Mouse (Mus musculus) neural tube, embryonic 14.5 days (tissue): ENCODE measurements around the gene Kcnab3. TPM values are rescaled to one million over a fixed set of nuclear protein-coding genes. Genes with fewer than 3 reads are reported as not detected.
A peak's percentile ranks its signal among the peaks of the same experiment; 100 is the strongest.

Experiments
- ATAC-seq: fragments of 200-750 bp; cut with Nextera tagmentation; 2 replicates; pipeline ENCODE4 v1.8.0; 2017; ENCODE audit warnings: low read depth, mild to moderate bottlenecking, moderate TSS enrichment, moderate library complexity
- H3K27ac ChIP-seq: fragments of 300-500 bp; sonication (generic); 2 replicates; pipeline ENCODE4 v1.5.1; 2014; ENCODE audit warnings: low read depth, mild to moderate bottlenecking, control low read depth, low read length, moderate library complexity, mixed read lengths
- H3K27me3 ChIP-seq: fragments of 300-500 bp; sonication (generic); 2 replicates; pipeline ENCODE4 v1.6.1; 2014; ENCODE audit warnings: low read length; ENCODE audit not compliant: control insufficient read depth, insufficient read depth
- H3K36me3 ChIP-seq: fragments of 300-500 bp; sonication (generic); 2 replicates; pipeline ENCODE4 v1.6.1; 2014; ENCODE audit warnings: low read length, mixed read lengths; ENCODE audit not compliant: control insufficient read depth, insufficient read depth
- H3K4me1 ChIP-seq: fragments of 300-500 bp; sonication (generic); 2 replicates; pipeline ENCODE4 v1.6.1; 2014; ENCODE audit warnings: low read length; ENCODE audit not compliant: control insufficient read depth, insufficient read depth
- H3K4me2 ChIP-seq: fragments of 300-500 bp; sonication (generic); 2 replicates; pipeline ENCODE4 v1.6.1; 2014; ENCODE audit warnings: mild to moderate bottlenecking, low read depth, low read length, control low read depth
- H3K4me3 ChIP-seq: fragments of 300-500 bp; sonication (generic); 2 replicates; pipeline ENCODE4 v1.5.1; 2014; ENCODE audit warnings: low read depth, low read length, control low read depth, mixed read lengths
- H3K9ac ChIP-seq: fragments of 300-500 bp; sonication (generic); replicated peaks from 2 replicates; pipeline ENCODE4 v1.6.1; 2014; ENCODE audit warnings: low read depth, mild to moderate bottlenecking, control low read depth, low read length, mixed read lengths
- H3K9me3 ChIP-seq: fragments of 300-500 bp; sonication (generic); 2 replicates; pipeline ENCODE4 v1.6.1; 2016; ENCODE audit warnings: low read length; ENCODE audit not compliant: control insufficient read depth
- WGBS: fragments of 180-500 bp; shearing (Covaris S2); extraction: QIAGEN DNeasy Blood & Tissue Kit; methylation state at CpG from one replicate; pipeline ENCODE4 v1.1.7; 2014; 5-methylcytosine and 5-hydroxymethylcytosine counted together
- polyA plus RNA-seq: library from polyadenylated mRNA; unstranded; fragments of >200 nt; fragmentation: Nextera tagmentation; extraction: Ambion mirVana; gene quantifications from 2 replicates; pipeline ENCODE4 v1.2.1, GENCODE M21; 2014

The Kcnab3 gene
- polyA plus RNA-seq, 1 experiment from 2014 or later, result 5.7 TPM

DNA sequence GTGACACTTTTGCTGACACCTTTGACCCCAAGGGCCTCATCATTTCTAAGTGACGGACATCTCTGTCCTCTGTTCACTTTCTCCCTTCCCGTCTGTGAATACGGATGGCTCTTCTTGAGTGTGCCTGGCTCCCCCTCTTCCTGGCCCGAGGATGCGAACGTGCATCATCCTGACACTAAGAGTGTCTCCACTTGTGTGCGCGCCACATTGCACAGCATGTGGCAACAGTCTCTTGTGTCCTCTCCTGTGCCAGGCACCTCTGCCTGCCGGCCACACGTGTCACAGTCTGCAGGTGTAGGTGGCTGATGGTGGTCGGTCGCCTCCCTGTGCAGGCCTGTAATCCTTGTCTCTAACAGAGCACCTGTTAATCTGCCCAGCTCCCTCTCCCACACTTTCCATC lies 45.5 kb downstream of the Kcnab3 start:
- Histone ChIP-seq H3K9ac (no peak overlapping the region), H3K4me1 (peaks cover 34% of the 10 kb centered on the region), H3K36me3 (0 out of 2 replicates have a peak, but pooled peaks cover 3% of the 10 kb centered on the region), H3K4me2 (peak overlapping the region; percentile 34; the same call in 1 of the 2 replicates), H3K27me3 (no peaks in the 10 kb centered on the region), H3K4me3 (no peak overlapping the region; the same call in 1 of the 2 replicates), H3K9me3 (no peaks in the 10 kb centered on the region), H3K27ac (peak overlapping the region; percentile 64)
- ATAC-seq, result no peak
- 9% methylated on average over 12 of the region's 12 CpGs for WGBS

- no peak overlapping the region for H3K4me3 ChIP-seq
- no peak for ATAC-seq
Measured at GRCm38 (mm10) chr11:69372056-69372779, 46.2 kb downstream of the Kcnab3 start.

DNA sequence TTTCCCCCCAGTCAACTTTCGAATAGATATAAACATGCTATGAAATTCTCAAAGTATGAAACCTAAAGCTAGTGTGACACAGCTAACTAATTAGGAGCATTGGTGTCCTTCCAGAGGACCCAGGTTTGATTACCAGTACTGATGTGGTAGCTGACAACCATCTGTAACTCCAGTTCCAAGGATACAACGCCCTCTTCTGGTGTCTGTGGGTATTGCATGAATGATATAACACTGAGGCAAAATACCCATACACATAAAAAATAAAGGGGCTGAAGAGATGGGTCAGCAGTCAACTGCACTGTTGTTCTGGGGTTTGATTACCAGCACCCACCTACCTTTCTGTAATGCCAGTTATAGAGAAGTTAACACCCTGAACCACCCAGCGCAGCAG lies 46.7 kb downstream of the Kcnab3 start:
- no peak overlapping the region for H3K4me2 ChIP-seq
- H3K9ac ChIP-seq, result no peak overlapping the region
- no peak for ATAC-seq
- no peaks in the 10 kb centered on the region for H3K27me3 ChIP-seq
- H3K4me1 ChIP-seq, result peaks cover 28% of the 10 kb centered on the region
- H3K36me3 ChIP-seq, result 0 out of 2 replicates have a peak, but pooled peaks cover 3% of the 10 kb centered on the region
- WGBS, result 68% methylated on average over 3 of the region's 3 CpGs
- no peaks in the 10 kb centered on the region for H3K9me3 ChIP-seq
- H3K27ac ChIP-seq, result no peak overlapping the region; the same call in 1 of the 2 replicates
- no peak overlapping the region for H3K4me3 ChIP-seq

More at GRCm38 (mm10) chr11:69372056-69372779, 46.2 kb downstream of the Kcnab3 start:
- peaks cover 34% of the 10 kb centered on the region for H3K4me1 ChIP-seq
- no peaks in the 10 kb centered on the region for H3K27me3 ChIP-seq
- H3K9ac ChIP-seq, result no peak overlapping the region
- 0 out of 2 replicates have a peak, but pooled peaks cover 3% of the 10 kb centered on the region for H3K36me3 ChIP-seq
- WGBS, result 24% methylated on average over 12 of the region's 12 CpGs
- H3K9me3 ChIP-seq, result no peaks in the 10 kb centered on the region
- peak overlapping the region; percentile 34; the same call in 1 of the 2 replicates for H3K4me2 ChIP-seq
- H3K27ac ChIP-seq, result peak overlapping the region; percentile 64

DNA sequence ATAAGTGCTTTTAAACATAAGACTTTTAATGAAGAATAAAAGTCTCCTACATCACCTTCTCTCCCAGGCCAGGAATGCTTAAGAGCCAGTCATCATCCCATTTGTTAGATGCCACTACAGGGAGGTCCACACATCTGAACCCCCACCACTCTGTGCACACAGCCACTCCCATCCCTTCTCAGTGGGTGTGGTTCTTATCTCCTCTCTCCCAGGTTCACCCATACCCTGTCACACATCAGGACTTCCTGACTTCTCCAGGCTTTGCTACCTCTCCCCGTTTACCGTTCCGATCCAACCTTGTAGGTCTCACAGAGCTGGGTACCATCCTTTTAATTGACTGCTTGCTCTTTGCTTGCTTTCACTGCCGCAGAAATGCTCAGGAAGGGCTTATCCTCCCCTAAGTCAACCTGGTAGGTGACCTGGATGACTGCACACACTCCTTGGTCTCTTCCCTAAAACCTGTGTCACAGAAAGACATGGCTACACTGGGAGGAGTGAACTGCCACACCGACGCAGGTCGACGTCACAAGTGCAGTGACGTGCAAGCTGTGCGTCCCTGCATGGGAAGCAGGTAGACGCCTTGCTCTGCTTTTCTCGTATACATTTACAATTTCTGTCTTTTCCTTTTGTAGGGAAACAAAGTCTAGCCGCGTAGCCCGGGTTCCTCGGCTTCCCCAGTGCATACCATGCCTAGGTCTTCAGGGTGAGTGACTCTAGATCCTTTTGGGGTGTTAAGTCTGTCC lies 47.3 kb downstream of the Kcnab3 start:
- ATAC-seq, result no peak
- Histone ChIP-seq H3K36me3 (0 out of 2 replicates have a peak, but pooled peaks cover 3% of the 10 kb centered on the region), H3K4me2 (no peak overlapping the region), H3K4me3 (no peak overlapping the region), H3K27me3 (no peaks in the 10 kb centered on the region), H3K9me3 (no peaks in the 10 kb centered on the region), H3K9ac (0 out of 2 replicates have a peak overlapping the region, but pooled peaks have one; percentile 16), H3K27ac (no peak overlapping the region), H3K4me1 (peaks cover 25% of the 10 kb centered on the region)
- 90% methylated on average over 16 of the region's 16 CpGs for WGBS

DNA sequence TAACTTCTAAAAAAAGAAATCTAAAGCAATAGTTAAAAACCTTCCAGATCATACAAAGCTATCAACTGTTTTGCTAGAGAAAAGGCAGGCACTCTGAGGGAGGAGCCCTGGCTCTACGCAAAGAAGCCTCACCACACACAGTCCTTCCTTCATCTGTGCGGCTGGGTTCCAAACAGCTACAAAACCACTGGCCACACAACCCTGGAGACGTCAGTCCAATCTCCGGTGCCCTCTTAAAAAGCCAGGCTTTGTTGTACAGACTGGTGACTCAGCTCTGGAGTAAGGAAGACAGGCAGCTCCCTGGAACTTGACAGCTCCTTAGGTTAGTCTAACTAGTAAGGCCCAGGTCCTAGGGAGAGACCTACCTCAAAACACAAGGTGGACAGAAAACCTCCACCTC lies 49.6 kb downstream of the Kcnab3 start:
- Histone ChIP-seq H3K9ac (no peak overlapping the region), H3K4me3 (no peak overlapping the region), H3K9me3 (no peaks in the 10 kb centered on the region), H3K4me2 (no peak overlapping the region), H3K27ac (no peak overlapping the region), H3K4me1 (peaks cover 19% of the 10 kb centered on the region), H3K27me3 (no peaks in the 10 kb centered on the region), H3K36me3 (0 out of 2 replicates have a peak, but pooled peaks cover 3% of the 10 kb centered on the region)
- ATAC-seq, result no peak
- WGBS, result 79% methylated on average over 4 of the region's 4 CpGs

DNA sequence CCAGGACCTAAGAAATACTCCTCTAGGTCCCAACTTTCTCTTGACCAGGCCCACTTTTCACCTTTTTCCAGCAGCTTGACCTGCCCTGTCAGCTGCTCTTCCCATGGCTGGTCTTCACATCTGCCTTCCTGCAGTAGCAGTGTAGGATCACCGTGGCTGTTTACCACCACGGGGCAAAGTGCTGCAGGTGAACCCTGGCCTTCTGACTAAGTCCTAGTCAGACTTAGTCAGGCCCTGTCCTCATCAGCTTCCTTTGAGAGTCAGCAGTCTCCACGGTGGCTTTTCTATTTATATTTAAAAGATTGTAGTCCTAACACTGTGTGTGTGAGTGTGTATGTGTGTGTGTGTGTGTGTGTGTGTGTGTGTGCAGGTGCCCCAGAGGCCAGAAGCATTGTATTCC lies 51.7 kb downstream of the Kcnab3 start:
- Histone ChIP-seq H3K9me3 (no peaks in the 10 kb centered on the region), H3K4me3 (no peak overlapping the region), H3K4me1 (0 out of 2 replicates have a peak, but pooled peaks cover under 1% of the 10 kb centered on the region), H3K27ac (no peak overlapping the region), H3K36me3 (0 out of 2 replicates have a peak, but pooled peaks cover 3% of the 10 kb centered on the region), H3K9ac (no peak overlapping the region), H3K4me2 (no peak overlapping the region), H3K27me3 (no peaks in the 10 kb centered on the region)
- ATAC-seq, result no peak
- WGBS, result 84% methylated on average over 3 of the region's 3 CpGs

GRCm38 (mm10) chr11:69379600-69379999 lies 53.5 kb downstream of the Kcnab3 start:
- WGBS, result 95% methylated on average over 3 of the region's 3 CpGs
- no peak for ATAC-seq
- Histone ChIP-seq H3K9ac (no peak overlapping the region), H3K9me3 (no peaks in the 10 kb centered on the region), H3K27me3 (no peaks in the 10 kb centered on the region), H3K4me1 (no peaks in the 10 kb centered on the region), H3K4me3 (no peak overlapping the region), H3K27ac (no peak overlapping the region), H3K36me3 (no peaks in the 10 kb centered on the region), H3K4me2 (no peak overlapping the region)

- ATAC-seq, result no peak
- H3K36me3 ChIP-seq, result no peaks in the 10 kb centered on the region
- H3K27ac ChIP-seq, result no peak overlapping the region
- no peak overlapping the region for H3K4me3 ChIP-seq
- WGBS, result 93% methylated on average over 6 of the region's 6 CpGs
- H3K27me3 ChIP-seq, result no peaks in the 10 kb centered on the region
- H3K4me2 ChIP-seq, result no peak overlapping the region
- H3K9ac ChIP-seq, result no peak overlapping the region
- no peaks in the 10 kb centered on the region for H3K9me3 ChIP-seq
- no peaks in the 10 kb centered on the region for H3K4me1 ChIP-seq
Measured at GRCm38 (mm10) chr11:69381356-69381755, 55.3 kb downstream of the Kcnab3 start.
